Mouse (Mus musculus) stomach, embryonic 14.5 days (tissue): Measurements from ENCODE around the gene Mtmr11. TPM values are rescaled to one million over a fixed set of nuclear protein-coding genes. Genes with fewer than 3 reads are reported as not detected.
A peak's percentile ranks its signal among the peaks of the same experiment; 100 is the strongest.
"Not testable (repeated sequence)": the region's sequence is repeated elsewhere in the genome, so short reads cannot be mapped to it uniquely, and the experiment has no call there.

Experiments
- ATAC-seq: fragments of 200-750 bp; cut with Nextera tagmentation; 2 replicates; pipeline ENCODE4 v1.8.0; 2017; ENCODE audit warnings: low read depth, moderate TSS enrichment; ENCODE audit not compliant: insufficient number of reproducible peaks, insufficient read depth, low FRiP score
- H3K27ac ChIP-seq: fragments of 300-500 bp; sonication (generic); 2 replicates; pipeline ENCODE4 v1.5.1; 2014; ENCODE audit warnings: mild to moderate bottlenecking, low read length, moderate library complexity, mixed read lengths
- H3K27me3 ChIP-seq: fragments of 300-500 bp; sonication (generic); 2 replicates; pipeline ENCODE4 v1.6.1; 2014; ENCODE audit warnings: low read length, control low read depth, mixed read lengths; ENCODE audit not compliant: control insufficient read depth, insufficient read depth
- H3K36me3 ChIP-seq: fragments of 300-500 bp; sonication (generic); 2 replicates; pipeline ENCODE4 v1.6.1; 2014; ENCODE audit warnings: mild to moderate bottlenecking, control low read depth, low read length, moderate library complexity, mixed read lengths; ENCODE audit not compliant: control insufficient read depth, insufficient read depth
- H3K4me1 ChIP-seq: fragments of 300-500 bp; sonication (generic); 2 replicates; pipeline ENCODE4 v1.6.1; 2014; ENCODE audit warnings: low read length, control low read depth, mixed read lengths; ENCODE audit not compliant: control insufficient read depth, insufficient read depth
- H3K4me2 ChIP-seq: fragments of 300-500 bp; sonication (generic); replicated peaks from 2 replicates; pipeline ENCODE4 v1.6.1; 2014; ENCODE audit warnings: low read depth, low read length, control low read depth
- H3K4me3 ChIP-seq: fragments of 300-500 bp; sonication (generic); 2 replicates; pipeline ENCODE4 v1.5.1; 2014; ENCODE audit warnings: low read depth, low read length, control low read depth
- H3K9ac ChIP-seq: fragments of 300-500 bp; sonication (generic); replicated peaks from 2 replicates; pipeline ENCODE4 v1.6.1; 2014; ENCODE audit warnings: low read depth, mild to moderate bottlenecking, control low read depth, low read length, moderate library complexity, mixed read lengths
- H3K9me3 ChIP-seq: fragments of 300-500 bp; sonication (generic); 2 replicates; pipeline ENCODE4 v1.6.1; 2016; ENCODE audit warnings: low read depth, low read length, control low read depth; ENCODE audit not compliant: control insufficient read depth
- WGBS: fragments of 180-500 bp; shearing (Covaris S2); extraction: QIAGEN DNeasy Blood & Tissue Kit; methylation state at CpG from one replicate; pipeline ENCODE4 v1.1.7; 2014; 5-methylcytosine and 5-hydroxymethylcytosine counted together
- polyA plus RNA-seq: library from polyadenylated mRNA; unstranded; fragments of >200 nt; fragmentation: Nextera tagmentation; extraction: Ambion mirVana; gene quantifications from 2 replicates; pipeline ENCODE4 v1.2.1, GENCODE M21; 2014

Gene Mtmr11
- polyA plus RNA-seq, 1 experiment from 2014 or later: 24.6 TPM

DNA sequence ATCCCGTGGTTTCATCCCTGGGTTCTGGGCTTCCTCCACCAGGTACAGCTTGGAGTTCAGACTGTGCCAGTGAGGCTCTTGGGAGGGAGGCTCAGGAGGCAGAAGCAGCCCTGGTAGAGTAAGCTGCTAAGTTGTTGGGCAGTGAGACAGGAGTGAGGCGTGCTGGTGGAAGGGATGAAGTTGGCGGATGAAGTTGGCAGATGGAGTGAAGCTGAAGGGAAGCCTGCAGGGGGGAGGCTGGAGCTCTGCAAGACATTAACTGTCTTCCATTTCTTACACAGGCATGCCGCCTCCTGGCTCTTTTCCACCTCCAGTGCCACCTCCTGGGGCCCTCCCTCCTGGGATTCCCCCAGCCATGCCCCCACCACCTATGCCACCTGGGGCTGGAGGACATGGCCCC lies 12.2 kb downstream of the Mtmr11 start:
- H3K4me3 ChIP-seq, H3K9me3 ChIP-seq, H3K27me3 ChIP-seq, ATAC-seq, H3K4me2 ChIP-seq, H3K9ac ChIP-seq, H3K27ac ChIP-seq: not testable (repeated sequence)
- Histone ChIP-seq H3K4me1 (peaks cover 10% of the 10 kb centered on the region; the same call in 1 of the 2 replicates), H3K36me3 (peaks cover 32% of the 10 kb centered on the region)
- 82% methylated on average over 4 of the region's 4 CpGs for WGBS

DNA sequence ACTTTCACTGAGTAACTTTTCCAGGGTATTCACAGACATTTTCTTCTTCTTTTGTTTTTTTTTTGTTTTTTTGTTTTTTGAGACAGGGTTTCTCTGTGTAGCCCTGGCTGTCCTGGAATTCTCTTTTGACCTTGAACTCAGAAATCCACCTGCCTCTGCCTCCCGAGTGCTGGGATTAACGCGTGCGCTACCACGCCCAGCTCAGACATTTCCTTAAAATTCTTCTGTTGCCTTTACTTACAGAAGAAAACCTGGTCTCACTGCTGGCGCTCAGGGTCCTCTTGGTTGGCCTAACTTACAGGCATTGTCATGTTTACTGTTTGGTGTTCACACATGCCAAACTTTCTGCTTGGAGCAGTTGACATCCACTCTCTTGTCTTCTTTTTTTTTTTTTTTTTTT lies 13.4 kb downstream of the Mtmr11 start:
- Histone ChIP-seq H3K27ac (no peak overlapping the region), H3K9me3 (no peaks in the 10 kb centered on the region), H3K36me3 (peaks cover 32% of the 10 kb centered on the region), H3K4me3 (no peak overlapping the region), H3K27me3 (no peaks in the 10 kb centered on the region), H3K9ac (no peak overlapping the region), H3K4me2 (no peak overlapping the region), H3K4me1 (peaks cover 10% of the 10 kb centered on the region; the same call in 1 of the 2 replicates)
- WGBS: 95% methylated on average over 6 of the region's 6 CpGs
- ATAC-seq: no peak

DNA sequence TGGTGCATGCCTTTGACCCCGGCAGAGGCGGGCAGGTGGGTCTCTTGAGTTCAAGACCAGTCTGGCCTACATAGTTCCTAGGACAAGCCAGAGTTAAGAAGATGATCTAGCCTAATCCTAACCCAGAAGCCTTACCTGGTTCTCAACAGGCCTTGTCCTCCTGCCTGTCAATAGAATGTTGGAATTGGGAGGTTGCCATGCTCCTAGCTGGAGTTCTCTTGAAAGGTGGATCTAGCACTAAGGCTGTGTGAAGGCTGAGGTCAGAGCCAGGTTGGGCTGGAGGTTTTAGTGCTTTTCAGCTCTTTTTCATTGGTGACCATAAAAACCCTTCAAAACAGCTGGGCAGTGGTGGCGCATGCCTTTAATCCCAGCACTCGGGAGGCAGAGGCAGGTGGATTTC lies 16.6 kb downstream of the Mtmr11 start:
- Histone ChIP-seq H3K4me1 (peaks cover 21% of the 10 kb centered on the region; the same call in 1 of the 2 replicates), H3K4me2 (no peak overlapping the region), H3K9me3 (no peaks in the 10 kb centered on the region), H3K27me3 (no peaks in the 10 kb centered on the region), H3K9ac (no peak overlapping the region), H3K4me3 (no peak overlapping the region), H3K36me3 (peaks cover 32% of the 10 kb centered on the region), H3K27ac (no peak overlapping the region)
- no peak for ATAC-seq
- WGBS: 87% methylated on average over 4 of the region's 4 CpGs

DNA sequence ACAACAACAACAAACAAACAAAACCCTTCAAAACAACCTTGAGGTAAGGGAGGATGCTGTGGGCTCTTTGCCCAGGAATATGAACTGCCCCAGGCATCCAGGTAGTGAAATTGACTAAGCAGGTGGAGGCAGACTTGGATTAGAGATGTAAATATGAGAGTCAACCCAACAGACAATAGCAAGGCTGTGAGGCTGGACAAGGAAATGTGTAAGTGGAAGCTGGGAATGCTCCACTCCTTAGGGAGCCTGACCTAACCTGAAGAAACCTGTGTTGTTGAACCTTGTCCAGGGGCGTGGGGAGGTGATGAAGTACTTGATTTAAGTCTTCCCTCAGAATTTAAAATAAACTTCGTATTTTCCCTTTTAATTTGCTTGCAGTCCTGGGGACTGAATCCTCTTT lies 17.1 kb downstream of the Mtmr11 start:
- H3K36me3 ChIP-seq: peaks cover 31% of the 10 kb centered on the region
- H3K4me3 ChIP-seq: no peak overlapping the region
- no peak overlapping the region for H3K4me2 ChIP-seq
- no peak overlapping the region for H3K9ac ChIP-seq
- H3K9me3 ChIP-seq: no peaks in the 10 kb centered on the region
- WGBS: 77% methylated on average over 2 of the region's 2 CpGs
- peaks cover 20% of the 10 kb centered on the region; the same call in 1 of the 2 replicates for H3K4me1 ChIP-seq
- no peak overlapping the region for H3K27ac ChIP-seq
- ATAC-seq: no peak
- no peaks in the 10 kb centered on the region for H3K27me3 ChIP-seq

DNA sequence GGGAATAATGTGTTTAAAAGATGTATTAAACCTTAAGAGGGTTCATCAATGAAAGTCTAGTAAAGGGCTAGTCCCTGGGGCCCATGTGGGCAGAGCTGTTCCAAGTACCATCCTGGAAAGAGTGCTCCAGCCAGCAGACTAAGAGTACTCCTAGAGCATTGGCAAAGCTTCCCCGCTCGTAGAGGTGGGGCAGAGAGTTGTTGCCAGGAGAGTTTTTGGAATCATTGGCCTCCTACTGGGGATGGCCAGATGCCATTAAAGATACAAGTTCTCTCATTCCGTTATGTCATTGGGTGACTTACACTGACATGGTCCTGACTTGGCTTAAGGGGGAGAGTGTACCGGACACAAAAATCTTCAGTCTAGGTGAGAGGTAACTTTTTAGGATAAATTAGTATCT lies 17.7 kb downstream of the Mtmr11 start:
- Histone ChIP-seq H3K27ac (no peak overlapping the region), H3K9ac (no peak overlapping the region), H3K36me3 (peaks cover 26% of the 10 kb centered on the region), H3K4me1 (peaks cover 17% of the 10 kb centered on the region; the same call in 1 of the 2 replicates), H3K4me2 (no peak overlapping the region), H3K27me3 (no peaks in the 10 kb centered on the region), H3K9me3 (no peaks in the 10 kb centered on the region), H3K4me3 (no peak overlapping the region)
- no peak for ATAC-seq
- 63% methylated on average over 4 of the region's 4 CpGs for WGBS

DNA sequence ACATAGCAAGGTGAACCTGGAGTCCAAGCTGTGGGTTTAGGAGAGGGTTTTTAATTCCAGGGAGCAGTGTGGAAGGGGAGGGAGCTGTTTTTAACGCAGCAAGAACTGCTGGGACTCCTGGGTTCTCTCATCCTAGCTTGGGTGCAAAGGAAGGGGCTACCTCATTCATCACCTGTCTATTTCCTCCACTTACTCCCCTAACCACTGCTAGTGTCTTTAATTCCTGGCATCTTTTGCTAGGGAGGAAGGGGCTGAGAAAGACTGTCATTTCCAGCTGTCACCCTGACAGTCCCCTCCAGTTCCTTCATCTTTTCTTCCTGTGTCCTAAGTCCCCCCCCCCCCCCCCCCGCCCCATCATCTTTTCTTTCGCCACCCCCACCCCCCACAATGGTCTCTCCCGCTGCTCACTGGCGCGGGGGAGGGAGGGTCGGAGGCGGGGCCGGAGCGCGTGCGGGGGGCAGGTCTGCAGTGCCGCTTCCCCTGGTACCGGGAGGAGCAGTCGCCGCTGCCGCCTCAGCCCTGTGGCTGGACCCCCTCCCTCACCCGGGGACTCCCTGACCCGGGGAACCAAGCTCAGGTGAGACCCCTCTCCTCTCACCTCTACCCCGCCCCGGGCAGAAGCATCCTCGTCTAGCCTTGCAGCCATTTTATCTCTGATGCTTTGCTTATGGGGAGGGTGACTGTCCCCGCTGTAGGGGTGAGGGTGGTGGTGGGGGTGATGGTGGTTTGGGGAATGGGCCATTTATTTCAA lies 19.1 kb downstream of the Mtmr11 start, which contains the start of gene Sv2a:
Gene Sv2a, plus strand, starts transcription at position 425 of the 751 bp plus-strand sequence.
- no peak within 1 kb of the TSS; the same call in 1 of the 2 replicates for H3K27ac ChIP-seq
- H3K9ac ChIP-seq: peak within 1 kb of the TSS; percentile 52
- H3K36me3 ChIP-seq: peaks cover 17% of the 10 kb centered on the region
- H3K4me2 ChIP-seq: peak within 1 kb of the TSS; percentile 76
- peaks cover 17% of the 10 kb centered on the region; the same call in 1 of the 2 replicates for H3K4me1 ChIP-seq
- no peaks in the 10 kb centered on the region for H3K9me3 ChIP-seq
- no peaks in the 10 kb centered on the region for H3K27me3 ChIP-seq
- peak within 1 kb of the TSS; percentile 50 for H3K4me3 ChIP-seq
- WGBS: 0% methylated on average over 13 of the region's 23 CpGs
- no peak for ATAC-seq

DNA sequence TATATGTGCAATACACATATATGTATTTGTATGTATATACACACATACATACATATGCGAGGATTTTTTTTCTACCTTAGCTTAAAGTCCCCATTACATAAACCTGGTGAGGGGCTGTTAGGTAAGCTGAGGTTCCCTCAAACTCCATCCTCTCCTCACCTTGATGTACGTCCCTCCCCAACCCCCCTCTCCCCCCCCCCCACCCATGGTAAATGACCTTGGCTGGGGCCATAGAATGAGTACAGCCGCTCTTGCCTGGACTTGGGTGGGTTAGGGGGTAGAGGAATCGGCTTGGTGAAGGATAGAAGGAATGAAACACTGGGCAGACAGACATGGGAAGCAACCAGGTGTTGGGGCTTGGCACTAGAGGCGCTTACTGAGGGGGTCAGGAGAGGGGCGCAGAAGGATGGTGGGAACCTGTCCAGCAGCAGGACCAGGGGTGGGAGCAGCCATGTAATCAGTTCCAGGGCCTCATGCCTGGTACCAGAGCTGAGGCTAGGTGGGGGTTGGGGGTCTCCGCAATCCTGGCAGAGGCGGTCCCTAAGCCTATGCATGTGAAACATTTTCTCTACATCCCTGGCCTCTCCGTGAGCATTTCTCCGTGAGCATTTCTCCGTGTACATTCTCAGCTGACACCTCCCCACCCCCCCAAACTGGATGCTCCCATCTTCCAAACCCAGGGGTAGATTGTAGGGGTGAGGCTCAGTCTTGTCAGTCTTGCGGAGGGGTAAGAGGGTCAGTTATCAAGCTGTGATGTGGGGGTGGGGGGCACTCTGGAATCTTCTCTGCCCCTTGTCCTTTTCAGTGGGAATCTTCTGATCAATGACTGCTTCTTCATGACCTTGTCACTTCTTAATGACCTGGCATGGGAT lies 19.9 kb downstream of the Mtmr11 start:
- H3K27ac ChIP-seq: no peak overlapping the region; the same call in 1 of the 2 replicates
- H3K9me3 ChIP-seq: no peaks in the 10 kb centered on the region
- no peaks in the 10 kb centered on the region for H3K27me3 ChIP-seq
- H3K4me2 ChIP-seq: peak overlapping the region; percentile 76
- peak overlapping the region; percentile 50 for H3K4me3 ChIP-seq
- WGBS: 29% methylated on average over 12 of the region's 12 CpGs
- no peak for ATAC-seq
- peaks cover 12% of the 10 kb centered on the region for H3K36me3 ChIP-seq
- peak overlapping the region; percentile 52; the same call in 1 of the 2 replicates for H3K9ac ChIP-seq
- H3K4me1 ChIP-seq: peaks cover 17% of the 10 kb centered on the region; the same call in 1 of the 2 replicates

DNA sequence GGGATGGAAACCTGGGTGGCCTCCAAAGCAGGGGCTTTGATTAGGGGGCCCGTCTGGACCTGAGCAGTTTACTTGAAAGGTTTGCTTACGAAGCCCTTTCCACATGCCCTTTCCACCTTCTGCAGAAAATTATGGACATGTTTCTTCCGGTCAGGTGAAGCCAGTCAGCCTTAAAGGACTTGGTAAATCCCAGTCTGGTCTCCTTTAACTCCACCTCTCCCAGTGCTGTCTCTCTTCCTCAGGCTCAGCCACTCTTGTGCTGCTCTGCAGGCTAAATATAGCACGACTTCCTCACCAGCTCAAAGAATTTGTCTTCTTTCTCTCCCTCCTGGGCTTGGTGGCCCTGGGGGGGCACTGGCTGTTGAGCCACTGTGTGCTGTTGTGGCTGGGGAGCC lies 20.6 kb downstream of the Mtmr11 start:
- Histone ChIP-seq H3K9me3 (no peaks in the 10 kb centered on the region), H3K4me1 (peaks cover 17% of the 10 kb centered on the region; the same call in 1 of the 2 replicates), H3K4me3 (peak overlapping the region; percentile 50; the same call in 1 of the 2 replicates), H3K4me2 (peak overlapping the region; percentile 76), H3K27me3 (no peaks in the 10 kb centered on the region), H3K27ac (no peak overlapping the region), H3K36me3 (peaks cover 13% of the 10 kb centered on the region), H3K9ac (no peak overlapping the region)
- no peak for ATAC-seq
- WGBS: 14% methylated on average over 4 of the region's 4 CpGs
